Mouse (Mus musculus) common myeloid progenitor, adult 5-6 weeks (primary cell): ENCODE data around the gene Yipf4. TPM values are rescaled to one million over a fixed set of nuclear protein-coding genes. Genes with fewer than 3 reads are reported as not detected.

ENCODE experiments used
- ATAC-seq: replicated peaks from 2 replicates; pipeline ENCODE4 v1.8.0; 2016; ENCODE audit warnings: low read depth, mild to moderate bottlenecking, moderate TSS enrichment, inconsistent platforms; ENCODE audit not compliant: poor library complexity, severe bottlenecking
- total RNA-seq: library from RNA; stranded (forward); fragments of 200-1000, 187-1606 nt; gene quantifications from 2 replicates; pipeline ENCODE4 v1.2.3, GENCODE M21; 2017

The Yipf4 gene
- total RNA-seq, 1 experiment from 2014 or later = 41.7 TPM

DNA sequence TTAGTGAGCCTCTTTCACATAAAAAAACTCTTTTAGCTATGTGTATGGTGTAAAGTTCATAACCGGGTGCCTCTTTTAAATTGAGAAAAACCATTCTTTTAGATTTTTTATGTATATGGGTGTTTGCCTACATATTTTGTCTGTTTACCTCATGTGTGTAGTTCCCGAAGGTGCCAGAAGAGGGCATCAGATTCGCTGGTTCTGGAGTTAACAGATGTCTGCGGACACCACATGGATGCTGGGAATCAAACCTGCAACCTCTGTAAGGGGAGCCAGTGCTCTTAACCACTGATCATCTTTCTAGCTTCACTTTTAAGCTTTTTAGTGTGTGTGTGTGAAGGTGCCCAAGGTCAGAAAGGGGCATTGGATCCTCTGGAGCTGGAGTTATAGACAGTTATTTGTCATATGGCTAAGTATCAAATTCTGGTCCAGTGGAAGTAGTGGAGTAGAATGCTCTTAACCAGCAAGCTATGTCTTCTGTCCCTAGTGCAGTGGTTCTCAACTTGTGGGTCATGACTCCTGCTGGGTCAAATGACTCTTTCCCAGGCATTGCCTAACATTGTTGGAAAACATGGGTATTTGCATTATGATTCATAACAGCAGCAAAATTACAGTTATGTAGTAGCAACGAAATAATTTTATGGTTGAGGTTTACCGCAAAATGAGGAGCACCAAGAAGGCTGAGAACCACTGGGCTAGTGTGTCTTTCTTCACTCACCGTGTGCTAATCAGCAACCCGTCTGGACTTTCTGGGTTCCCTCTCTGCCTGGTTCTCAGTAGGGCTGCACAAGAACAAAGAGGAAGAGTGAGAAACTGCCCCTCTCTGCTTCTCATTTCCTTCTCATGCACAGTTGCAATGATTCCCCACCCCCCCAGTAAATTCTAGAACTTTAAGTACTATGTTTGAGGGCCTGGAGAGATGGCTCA is 33.8 kb downstream of the Yipf4 start:
- ATAC-seq = no peak

DNA sequence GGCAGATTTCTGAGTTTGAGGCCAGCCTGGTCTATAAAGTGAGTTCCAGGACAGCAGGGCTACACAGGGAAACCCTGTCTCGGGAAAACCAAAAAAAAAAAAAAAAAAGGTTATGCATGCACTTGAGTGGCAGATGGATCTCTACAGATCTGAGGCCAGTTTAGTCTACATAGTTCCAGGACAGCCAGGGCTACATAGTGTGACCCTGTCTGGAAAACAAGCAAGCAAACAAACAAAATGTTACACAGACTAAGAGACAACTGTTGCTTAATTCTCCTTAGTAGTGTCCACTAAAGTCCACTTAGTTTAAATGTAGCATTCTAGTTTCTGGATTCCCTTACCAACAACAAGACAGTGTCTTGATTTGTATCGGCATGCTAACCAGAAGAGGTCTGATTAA is 36.8 kb downstream of the Yipf4 start:
- no peak for ATAC-seq

DNA sequence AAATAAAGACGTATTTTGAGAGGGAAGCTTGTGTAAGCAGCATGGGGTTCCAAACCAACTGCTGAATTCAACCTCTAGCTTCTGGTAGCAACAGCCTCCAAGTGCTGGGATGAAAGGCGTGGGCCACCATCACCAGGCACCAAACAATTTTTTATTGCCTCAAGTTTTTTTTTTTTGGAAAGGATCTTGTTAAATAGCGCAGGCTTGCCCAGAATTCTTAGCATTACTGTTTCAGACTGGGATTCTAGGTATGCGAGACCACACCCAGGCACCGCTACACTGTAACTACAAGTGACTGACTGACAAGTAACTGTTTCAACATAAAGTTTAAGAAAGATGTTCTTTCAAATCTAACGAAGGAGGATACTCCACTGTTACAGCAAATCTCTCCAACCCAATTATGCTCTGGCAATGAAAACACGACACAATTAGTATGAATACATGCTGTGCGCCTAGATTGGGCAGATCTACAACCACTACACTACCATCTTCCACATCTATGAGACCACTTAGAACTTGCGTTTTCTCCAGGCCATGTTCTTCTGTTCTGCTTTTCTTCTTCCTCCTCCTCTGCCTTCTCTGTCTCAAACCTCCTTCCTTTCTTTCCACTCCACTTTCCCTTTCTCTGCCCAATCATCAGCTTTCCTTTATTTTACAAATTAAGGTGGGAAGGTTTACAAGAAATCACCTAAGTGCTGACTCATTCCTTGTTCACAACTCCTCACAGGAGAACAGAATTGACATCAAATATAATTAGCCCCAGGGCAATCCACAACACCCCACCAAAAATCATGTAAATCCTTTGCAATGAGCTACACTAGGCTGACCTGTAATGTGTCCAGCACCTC is 37.7 kb downstream of the Yipf4 start:
- ATAC-seq = no peak

DNA sequence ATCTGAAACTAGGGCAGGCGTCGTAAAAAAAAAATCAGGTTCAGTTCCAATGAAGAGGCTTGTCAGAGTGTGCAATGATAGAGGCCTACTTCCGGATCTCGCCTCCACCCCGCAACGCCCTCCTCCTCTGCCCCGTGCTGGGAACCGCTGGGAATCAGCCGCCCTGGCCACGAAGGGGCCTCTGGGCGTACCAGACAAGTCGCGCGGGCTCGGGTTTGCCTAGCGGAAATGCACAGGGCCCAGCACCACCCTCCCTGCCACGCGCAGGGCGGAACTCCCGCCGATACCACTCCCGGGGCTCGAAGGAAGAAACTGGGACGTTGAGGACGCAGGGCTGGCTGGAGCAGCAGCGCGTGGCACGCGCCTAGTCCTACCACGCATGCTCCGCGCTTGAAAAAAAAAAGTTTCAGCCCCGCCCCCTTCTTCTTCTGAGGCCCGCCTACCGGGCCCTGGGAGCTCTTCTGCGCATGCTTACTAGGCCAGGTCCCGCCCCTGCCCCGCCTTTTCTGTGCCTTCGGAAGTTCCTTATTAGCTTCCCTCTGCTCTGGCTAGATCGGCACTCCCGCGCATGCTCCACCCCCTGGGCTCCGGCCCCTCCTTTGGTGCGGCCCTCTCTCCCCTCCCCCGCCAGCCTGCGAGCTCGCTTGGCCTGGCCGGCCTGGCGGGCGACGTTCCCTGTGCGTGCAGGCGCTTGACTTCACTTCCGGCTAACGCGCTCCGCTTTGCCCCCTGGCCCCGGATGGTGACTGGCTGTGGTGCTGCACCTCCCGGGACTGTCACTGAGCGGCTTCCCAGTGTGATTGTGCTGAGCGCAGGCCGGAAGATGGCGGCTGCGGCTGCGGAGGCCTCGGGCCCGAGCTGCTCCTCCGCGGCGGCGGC is 38.7 kb downstream of the Yipf4 start, which contains the start of gene Birc6:
Gene Birc6, plus strand, starts transcription at position 567 of the 879 bp plus-strand sequence.
- ATAC-seq = peak; percentile 84

DNA sequence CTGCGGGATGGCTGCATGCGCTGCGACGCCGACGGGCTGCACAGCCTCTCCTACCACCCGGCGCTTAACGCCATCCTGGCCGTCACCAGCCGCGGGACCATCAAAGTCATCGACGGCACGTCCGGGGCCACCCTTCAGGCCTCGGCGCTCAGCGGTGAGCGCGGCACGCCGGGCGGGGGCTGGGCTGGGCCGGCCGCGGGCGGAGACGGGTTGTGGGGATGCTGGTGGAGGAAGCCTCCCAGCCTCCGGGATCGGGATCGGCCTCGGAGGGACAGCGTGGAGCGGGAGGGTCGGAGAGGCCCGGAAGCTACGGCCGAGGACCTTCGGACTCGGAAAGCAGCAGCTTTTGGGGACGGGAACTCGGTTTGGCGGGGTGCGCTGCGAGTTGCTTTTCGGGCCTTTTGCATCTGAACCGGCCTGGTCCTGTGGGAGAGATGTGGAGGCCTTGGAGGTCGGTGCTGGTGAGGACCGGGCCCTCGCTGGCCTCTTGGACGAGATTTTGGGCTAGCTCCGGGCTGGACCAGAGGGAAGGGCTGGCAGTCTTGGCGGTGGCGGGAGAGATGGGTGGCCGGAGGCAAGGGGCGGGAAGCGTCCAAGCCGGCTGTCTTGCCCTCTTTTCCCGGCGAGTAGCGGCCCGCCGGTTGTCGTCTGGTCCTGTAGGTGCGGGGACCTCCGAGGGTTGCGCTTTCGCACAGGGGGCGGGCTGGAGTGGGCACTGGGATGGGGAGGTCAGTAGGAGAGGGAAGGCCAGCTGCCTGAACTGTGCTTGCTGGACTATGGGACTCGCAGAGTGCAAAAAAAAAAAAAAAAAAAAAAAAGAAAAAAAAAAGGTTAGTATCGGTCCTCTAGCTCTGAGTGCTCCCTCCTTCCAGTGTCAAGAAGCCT is 39.6 kb downstream of the Yipf4 start:
- ATAC-seq = peak; percentile 2; the same call in 1 of the 2 replicates

DNA sequence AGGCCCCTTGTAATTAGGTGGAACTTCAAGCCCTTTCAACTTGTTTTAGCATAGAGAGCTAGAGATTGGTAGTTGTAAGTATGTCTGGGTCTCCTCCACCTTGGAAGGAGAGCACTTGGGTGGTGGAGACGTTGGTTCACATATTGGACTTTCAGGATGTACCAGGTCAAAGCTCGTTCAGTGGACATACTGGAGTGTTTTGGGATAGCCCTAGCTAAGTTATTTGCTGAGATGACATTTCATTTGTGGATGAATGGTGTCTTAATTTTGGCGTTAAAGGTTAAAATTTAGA is 40.2 kb downstream of the Yipf4 start:
- ATAC-seq = no peak

DNA sequence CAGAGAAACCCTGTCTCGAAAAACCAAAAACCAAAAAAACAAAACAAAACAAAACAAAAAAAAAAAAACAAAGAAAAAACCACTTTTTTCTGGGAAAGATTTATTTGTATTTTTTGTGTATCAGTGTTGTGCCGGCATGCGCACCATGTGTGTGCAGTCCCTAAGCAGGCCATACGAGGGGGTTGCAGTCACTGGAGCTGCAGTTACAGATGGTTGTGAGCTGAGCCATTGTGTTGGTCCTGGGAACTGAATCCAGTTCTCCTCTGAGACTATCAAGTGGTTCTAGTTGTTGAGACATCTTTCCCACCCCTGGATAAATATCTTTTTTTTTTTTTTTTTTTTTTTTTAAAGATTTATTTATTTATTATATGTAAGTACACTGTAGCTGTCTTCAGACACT is 45.7 kb downstream of the Yipf4 start:
- ATAC-seq = no peak

DNA sequence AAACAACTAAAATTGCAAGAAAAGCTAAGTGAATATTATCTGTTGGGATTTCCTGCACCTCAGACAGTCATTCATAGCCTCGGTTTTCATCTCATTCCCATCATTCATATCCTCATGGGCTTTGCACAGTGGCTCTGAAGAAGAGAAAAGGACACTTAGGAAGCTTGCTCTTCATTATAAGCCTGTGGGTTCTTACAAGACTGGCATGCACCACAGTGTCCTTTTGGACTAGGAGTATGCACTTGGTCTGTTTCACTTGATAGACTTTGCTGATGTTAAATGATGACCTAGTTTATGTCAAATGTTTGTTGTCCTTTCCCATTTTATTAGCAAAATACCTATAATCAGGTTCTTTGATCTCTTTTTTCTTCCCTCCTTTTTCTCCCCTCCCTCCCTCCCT is 48.2 kb downstream of the Yipf4 start:
- no peak for ATAC-seq

DNA sequence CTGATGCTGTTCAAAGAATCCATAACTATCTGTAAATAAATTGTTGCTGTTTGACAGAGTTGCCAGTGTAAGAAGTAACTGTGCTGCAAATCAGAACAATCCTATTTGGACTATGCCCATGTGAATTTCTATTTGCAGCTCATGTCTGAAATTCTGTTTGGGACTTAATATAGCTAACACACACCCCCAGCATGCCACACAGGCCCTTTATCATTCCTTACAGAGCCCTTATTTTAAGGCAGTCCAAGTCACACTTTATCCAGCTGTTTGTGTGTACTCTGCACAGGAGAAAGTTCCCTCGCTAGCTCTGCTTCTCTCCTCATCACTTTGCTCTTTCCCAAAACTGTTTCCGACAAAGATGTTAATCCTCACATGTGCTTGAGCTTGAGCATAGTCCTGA is 54.3 kb downstream of the Yipf4 start:
- no peak for ATAC-seq

Other genes starting within 250 kb of the Yipf4 start
- gene Memo1, start 194.0 kb upstream of the Yipf4 start, total RNA-seq = 127 and 146 TPM in 2 replicates
- 107 and 148 TPM in 2 replicates for gene Dpy30, start 165.5 kb upstream of the Yipf4 start, total RNA-seq
- gene Spast, start 150.5 kb upstream of the Yipf4 start, total RNA-seq = 54.4 and 55.8 TPM in 2 replicates
- gene Slc30a6, start 93.9 kb upstream of the Yipf4 start, total RNA-seq = 9.1 and 13.8 TPM in 2 replicates
- 6.9 and 7.1 TPM in 2 replicates for gene Nlrc4, start 30.4 kb upstream of the Yipf4 start, total RNA-seq
- 154 and 163 TPM in 2 replicates for gene Birc6, start 38.8 kb downstream of the Yipf4 start, total RNA-seq
- gene Ttc27, start 228.2 kb downstream of the Yipf4 start, total RNA-seq = 66.6 and 87.2 TPM in 2 replicates